Mouse (Mus musculus) midbrain, embryonic 11.5 days (tissue): ENCODE measurements around the gene Asz1. TPM values are rescaled to one million over a fixed set of nuclear protein-coding genes. Genes with fewer than 3 reads are reported as not detected.

Experiments
- ATAC-seq: fragments of 200-750 bp; cut with Nextera tagmentation; 2 replicates; pipeline ENCODE4 v1.8.0; 2017; ENCODE audit warnings: moderate TSS enrichment, moderate library complexity; ENCODE audit not compliant: low FRiP score
- DNase-seq: peaks from one replicate; pipeline ENCODE4 v3.0.0; 2015; ENCODE audit warnings: low spot score; ENCODE audit errors: missing footprints
- H3K27ac ChIP-seq: fragments of 300-500 bp; sonication (generic); 2 replicates; pipeline ENCODE4 v1.5.1; 2014; ENCODE audit warnings: low read depth, low read length
- H3K27me3 ChIP-seq: fragments of 300-500 bp; sonication (generic); 2 replicates; pipeline ENCODE4 v1.6.1; 2014; ENCODE audit warnings: mild to moderate bottlenecking, low read length, moderate library complexity, mixed read lengths; ENCODE audit not compliant: control insufficient read depth, insufficient read depth
- H3K36me3 ChIP-seq: fragments of 300-500 bp; sonication (generic); 2 replicates; pipeline ENCODE4 v1.6.1; 2014; ENCODE audit warnings: mild to moderate bottlenecking, low read length, moderate library complexity, mixed read lengths; ENCODE audit not compliant: control insufficient read depth, insufficient read depth
- H3K4me1 ChIP-seq: fragments of 300-500 bp; sonication (generic); 2 replicates; pipeline ENCODE4 v1.6.1; 2014; ENCODE audit warnings: low read length; ENCODE audit not compliant: control insufficient read depth, insufficient read depth
- H3K4me2 ChIP-seq: fragments of 300-500 bp; sonication (generic); 2 replicates; pipeline ENCODE4 v1.6.1; 2014; ENCODE audit warnings: mild to moderate bottlenecking, moderate library complexity
- H3K4me3 ChIP-seq: fragments of 300-500 bp; sonication (generic); 2 replicates; pipeline ENCODE4 v1.5.1; 2014; ENCODE audit warnings: low read depth, low read length
- H3K9ac ChIP-seq: fragments of 300-500 bp; sonication (generic); 2 replicates; pipeline ENCODE4 v1.6.1; 2014; ENCODE audit warnings: low read length
- H3K9me3 ChIP-seq: fragments of 300-500 bp; sonication (generic); 2 replicates; pipeline ENCODE4 v1.6.1; 2016; ENCODE audit warnings: low read length; ENCODE audit not compliant: control insufficient read depth
- WGBS: fragments of 180-500 bp; shearing (Covaris S2); extraction: QIAGEN DNeasy Blood & Tissue Kit; methylation state at CpG from one replicate; pipeline ENCODE4 v1.1.7; 2014; 5-methylcytosine and 5-hydroxymethylcytosine counted together
- polyA plus RNA-seq: library from polyadenylated mRNA; unstranded; fragments of >200 nt; fragmentation: Nextera tagmentation; extraction: Ambion mirVana; gene quantifications from 2 replicates; pipeline ENCODE4 v1.2.1, GENCODE M21; 2014

Asz1 gene
- not detected in 2 replicates for polyA plus RNA-seq

- no peaks in the 10 kb centered on the region for H3K36me3 ChIP-seq
- H3K27ac ChIP-seq: no peak within 1 kb of the TSS
- DNase-seq (no peak), ATAC-seq (no peak)
- WGBS: 96% methylated on average over 22 of the region's 22 CpGs
- H3K4me2 ChIP-seq: no peak within 1 kb of the TSS
- H3K4me3 ChIP-seq: no peak within 1 kb of the TSS
- no peaks in the 10 kb centered on the region for H3K4me1 ChIP-seq
- no peaks in the 10 kb centered on the region for H3K27me3 ChIP-seq
- no peak within 1 kb of the TSS for H3K9ac ChIP-seq
- H3K9me3 ChIP-seq: no peaks in the 10 kb centered on the region
These were observed at the start of gene Asz1 for GRCm38 (mm10) chr6:18108934-18109333. Gene Asz1, minus strand, starts transcription at chr6:18109061.

DNA sequence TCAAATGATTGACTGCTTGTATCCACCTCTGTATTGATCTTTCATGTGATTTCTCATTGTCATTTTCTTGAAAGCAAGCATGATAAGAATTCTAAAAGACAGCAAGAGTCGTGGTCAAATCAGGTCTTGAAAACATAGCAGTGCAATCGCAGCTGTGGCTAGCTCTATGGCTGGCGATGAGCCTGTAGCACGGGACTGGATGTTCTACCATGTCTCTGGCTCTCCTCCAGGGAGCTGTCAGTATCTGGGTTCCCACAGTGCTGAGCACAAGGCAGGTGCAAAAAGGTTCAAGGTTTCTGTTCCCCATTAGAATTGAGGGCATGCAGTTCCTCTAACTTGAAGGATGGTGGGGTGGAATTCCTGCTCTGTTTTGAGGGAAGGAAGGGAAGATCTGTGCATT is 44.2 kb upstream of the Asz1 start:
- Histone ChIP-seq H3K4me1 (no peaks in the 10 kb centered on the region), H3K9ac (no peak overlapping the region), H3K4me3 (no peak overlapping the region), H3K27ac (no peak overlapping the region), H3K36me3 (no peaks in the 10 kb centered on the region), H3K4me2 (no peak overlapping the region), H3K27me3 (no peaks in the 10 kb centered on the region), H3K9me3 (no peaks in the 10 kb centered on the region)
- DNase-seq (no peak), ATAC-seq (no peak)
- 86% methylated on average over 4 of the region's 4 CpGs for WGBS

DNA sequence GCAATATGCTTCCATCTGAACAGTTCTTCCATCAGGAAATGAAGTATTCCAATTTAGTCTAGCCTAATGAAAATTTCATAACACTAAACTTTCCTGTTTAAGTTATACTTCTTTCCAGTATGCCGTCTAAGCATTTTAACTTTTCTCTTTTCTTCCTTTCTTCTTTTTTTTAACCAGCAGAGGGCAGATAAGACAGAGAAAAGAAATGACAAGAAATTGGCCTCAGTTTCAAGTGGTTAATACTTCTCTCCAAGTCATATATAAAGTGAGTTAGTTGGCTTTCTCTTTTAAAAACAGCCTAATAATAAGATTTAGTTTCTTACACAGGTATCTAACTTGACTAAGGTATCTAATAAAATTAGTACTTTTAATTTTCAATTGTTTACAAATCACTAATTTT is 26.4 kb upstream of the Asz1 start:
- H3K9me3 ChIP-seq: no peaks in the 10 kb centered on the region
- DNase-seq: no peak
- no peak for ATAC-seq
- no peak overlapping the region for H3K27ac ChIP-seq
- H3K9ac ChIP-seq: no peak overlapping the region
- no peak overlapping the region for H3K4me2 ChIP-seq
- no peaks in the 10 kb centered on the region for H3K27me3 ChIP-seq
- no peaks in the 10 kb centered on the region for H3K36me3 ChIP-seq
- 67% methylated on average over 1 of the region's 1 CpGs for WGBS
- no peaks in the 10 kb centered on the region for H3K4me1 ChIP-seq
- no peak overlapping the region for H3K4me3 ChIP-seq

DNA sequence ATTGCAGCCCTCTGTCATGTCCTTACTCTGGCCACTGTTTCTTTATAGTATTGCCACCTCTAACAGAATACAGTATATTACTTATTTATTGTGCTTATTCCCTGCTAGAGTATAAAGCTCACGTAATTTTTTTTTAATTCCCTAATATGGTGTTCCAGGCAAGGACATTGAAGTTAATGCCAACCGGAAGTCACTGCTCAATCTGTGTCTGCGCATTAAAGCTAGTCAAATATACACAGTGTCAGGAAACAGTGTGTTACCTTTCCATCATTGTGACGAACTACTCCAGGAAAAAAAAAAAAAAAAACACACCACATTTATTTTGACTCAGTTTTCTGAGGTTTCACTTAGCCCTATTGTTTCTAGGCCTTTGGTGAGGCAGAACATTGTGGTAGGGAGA is 19.2 kb upstream of the Asz1 start:
- Histone ChIP-seq H3K9me3 (no peaks in the 10 kb centered on the region), H3K36me3 (no peaks in the 10 kb centered on the region), H3K9ac (no peak overlapping the region), H3K4me1 (no peaks in the 10 kb centered on the region), H3K27me3 (no peaks in the 10 kb centered on the region), H3K4me2 (no peak overlapping the region), H3K4me3 (no peak overlapping the region), H3K27ac (no peak overlapping the region)
- DNase-seq: no peak
- no peak for ATAC-seq
- 90% methylated on average over 4 of the region's 4 CpGs for WGBS

GRCm38 (mm10) chr6:18127206-18127983 is 18.5 kb upstream of the Asz1 start:
- H3K36me3 ChIP-seq: no peaks in the 10 kb centered on the region
- H3K9ac ChIP-seq: no peak overlapping the region
- no peak overlapping the region for H3K27ac ChIP-seq
- H3K27me3 ChIP-seq: no peaks in the 10 kb centered on the region
- ATAC-seq (no peak), DNase-seq (no peak)
- WGBS: 76% methylated on average over 2 of the region's 2 CpGs
- no peak overlapping the region for H3K4me2 ChIP-seq
- no peak overlapping the region for H3K4me3 ChIP-seq
- no peaks in the 10 kb centered on the region for H3K4me1 ChIP-seq
- H3K9me3 ChIP-seq: no peaks in the 10 kb centered on the region

DNA sequence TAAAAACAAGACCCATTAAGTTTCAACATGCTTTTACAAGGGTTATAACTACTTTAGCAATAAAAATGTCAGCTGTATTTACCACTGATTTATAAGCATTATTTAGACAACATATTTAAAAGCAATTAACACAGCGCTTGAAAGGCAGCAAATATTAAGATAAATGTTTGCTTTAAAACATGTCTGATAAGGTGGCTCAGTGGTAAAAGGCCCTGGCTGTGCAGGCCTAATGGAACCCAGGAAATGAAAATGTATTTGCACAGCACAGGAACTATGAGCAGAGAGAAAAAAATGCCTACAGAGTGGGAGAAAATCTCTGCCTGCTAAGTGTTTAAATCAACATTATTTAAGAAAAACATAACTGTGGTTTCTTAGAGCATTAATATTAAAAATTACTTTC is 12.0 kb downstream of the Asz1 start:
- no peak overlapping the region for H3K4me2 ChIP-seq
- H3K36me3 ChIP-seq: no peaks in the 10 kb centered on the region
- H3K9ac ChIP-seq: no peak overlapping the region
- ATAC-seq (no peak), DNase-seq (no peak)
- no peaks in the 10 kb centered on the region for H3K27me3 ChIP-seq
- no peak overlapping the region for H3K4me3 ChIP-seq
- no peak overlapping the region for H3K27ac ChIP-seq
- no peaks in the 10 kb centered on the region for H3K4me1 ChIP-seq
- H3K9me3 ChIP-seq: no peaks in the 10 kb centered on the region
- WGBS: 92% methylated on average over 1 of the region's 1 CpGs

DNA sequence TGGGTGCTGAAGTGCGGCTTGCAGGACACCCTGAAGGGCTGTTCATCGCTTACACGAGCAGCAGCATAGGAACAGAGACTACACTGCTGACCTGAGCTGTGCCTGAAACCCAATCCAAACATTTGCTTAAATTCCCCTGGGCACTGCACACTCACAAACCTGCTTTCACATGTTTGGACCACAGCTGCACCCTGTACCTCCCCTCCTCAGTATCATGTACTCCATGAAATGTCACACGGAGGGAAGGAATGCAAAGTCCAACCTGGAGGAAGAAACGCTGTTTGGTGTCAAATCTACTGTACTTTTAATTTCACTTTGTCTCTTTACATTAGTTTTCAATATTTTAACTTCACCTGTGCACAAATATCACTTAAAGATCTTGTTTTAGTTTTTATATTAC is 19.8 kb downstream of the Asz1 start:
- ATAC-seq: no peak
- Histone ChIP-seq H3K36me3 (no peaks in the 10 kb centered on the region), H3K27me3 (no peaks in the 10 kb centered on the region), H3K4me1 (no peaks in the 10 kb centered on the region), H3K9ac (no peak overlapping the region), H3K9me3 (no peaks in the 10 kb centered on the region), H3K27ac (no peak overlapping the region), H3K4me2 (no peak overlapping the region), H3K4me3 (no peak overlapping the region)
- no peak for DNase-seq
- 84% methylated on average over 5 of the region's 5 CpGs for WGBS

DNA sequence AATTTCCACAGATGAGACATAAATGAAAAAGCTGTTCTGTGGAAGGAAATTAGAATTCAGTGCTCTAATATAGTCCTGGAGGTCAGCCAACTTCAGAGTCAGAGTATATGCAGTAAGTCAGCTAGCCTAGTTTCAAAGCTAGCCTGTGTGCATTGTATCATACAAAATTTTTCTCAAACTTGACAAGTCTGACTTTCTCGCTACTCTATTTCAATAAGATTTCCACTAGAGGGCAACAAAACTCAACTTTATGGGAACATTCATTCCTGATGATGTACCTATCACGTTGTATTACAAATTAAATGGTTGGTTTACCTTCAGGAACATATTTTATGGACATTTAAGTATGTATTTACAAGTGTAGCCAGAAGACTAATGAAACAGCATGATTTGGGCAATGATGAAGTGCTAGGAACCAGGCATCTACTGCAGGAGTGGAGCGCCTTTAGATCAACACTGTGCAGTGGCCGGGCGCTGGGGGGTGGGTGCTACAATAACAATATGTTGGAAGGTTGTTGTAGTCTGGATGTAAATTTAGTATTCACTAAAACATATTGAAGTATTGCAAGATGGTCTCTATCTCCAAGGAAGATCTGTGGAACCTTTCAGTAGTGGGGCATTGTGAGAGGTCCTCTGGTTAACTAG is 21.6 kb downstream of the Asz1 start:
- H3K27ac ChIP-seq: no peak overlapping the region
- 0 out of 2 replicates have a peak, but pooled peaks have one; percentile 16 for ATAC-seq
- no peaks in the 10 kb centered on the region for H3K4me1 ChIP-seq
- WGBS: 66% methylated on average over 5 of the region's 5 CpGs
- no peaks in the 10 kb centered on the region for H3K36me3 ChIP-seq
- peak; percentile 93 for DNase-seq
- no peak overlapping the region for H3K4me2 ChIP-seq
- H3K4me3 ChIP-seq: no peak overlapping the region
- H3K9ac ChIP-seq: no peak overlapping the region
- H3K27me3 ChIP-seq: no peaks in the 10 kb centered on the region
- no peaks in the 10 kb centered on the region for H3K9me3 ChIP-seq

GRCm38 (mm10) chr6:18078615-18079014 is 30.2 kb downstream of the Asz1 start:
- 28% methylated on average over 1 of the region's 1 CpGs for WGBS
- H3K4me3 ChIP-seq: no peak overlapping the region
- no peak overlapping the region for H3K27ac ChIP-seq
- H3K4me2 ChIP-seq: no peak overlapping the region
- H3K9me3 ChIP-seq: no peaks in the 10 kb centered on the region
- H3K4me1 ChIP-seq: no peaks in the 10 kb centered on the region
- DNase-seq (no peak), ATAC-seq (peak; percentile 40; the same call in 1 of the 2 replicates)
- H3K27me3 ChIP-seq: no peaks in the 10 kb centered on the region
- H3K9ac ChIP-seq: no peak overlapping the region
- no peaks in the 10 kb centered on the region for H3K36me3 ChIP-seq
